Mouse (Mus musculus) 3134 (cell line): Measurements from ENCODE around the gene Ccer2.

ENCODE experiments used
- DNase-seq: peaks from one replicate; pipeline ENCODE4 v3.0.0-alpha.2; 2011; ENCODE audit warnings: low spot score; ENCODE audit not compliant: insufficient read length; ENCODE audit errors: extremely low read depth

The Ccer2 gene

DNA sequence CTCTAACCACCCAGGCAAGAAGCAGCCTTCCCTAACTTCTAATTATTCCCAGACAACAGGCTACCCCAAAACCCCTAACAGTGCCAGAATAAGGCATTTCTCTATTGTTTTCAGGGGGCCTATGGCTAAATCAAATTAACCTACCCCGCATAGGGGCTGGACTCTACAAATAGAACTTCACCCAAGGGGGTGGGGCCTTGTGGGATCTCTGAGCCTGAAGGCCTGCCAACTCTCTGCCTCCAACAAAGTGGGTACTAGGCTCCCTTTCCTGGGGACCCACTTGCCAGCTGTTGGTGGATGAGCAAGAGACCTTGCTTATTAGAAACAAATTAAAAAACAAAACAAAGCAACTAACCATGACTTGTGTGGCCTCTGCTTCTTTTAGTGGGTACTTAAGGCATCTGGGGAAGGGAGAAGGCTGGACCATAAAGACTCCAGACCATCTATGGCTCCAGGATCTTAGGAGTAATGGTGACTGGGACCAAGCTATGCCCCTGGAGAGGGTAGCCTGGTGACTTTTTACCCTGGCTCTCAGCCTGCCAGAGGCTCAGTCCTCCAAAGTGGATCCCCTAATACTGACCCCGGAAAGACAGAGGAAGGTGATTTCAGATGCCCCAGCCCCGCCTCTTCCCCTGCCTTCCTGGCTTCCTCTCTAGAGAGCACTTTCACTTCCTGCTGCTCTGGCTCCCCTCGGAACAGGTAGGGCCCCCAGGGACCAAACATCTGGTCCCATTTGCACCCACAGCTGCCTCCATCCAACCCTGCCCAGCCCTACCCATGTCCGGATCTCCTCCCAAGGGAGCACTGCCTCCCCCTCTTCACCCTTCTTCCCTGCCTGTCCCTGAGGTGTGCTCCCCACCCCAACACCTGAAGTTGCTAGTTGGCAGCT is 32.6 kb downstream of the Ccer2 start, which contains the start of gene Rinl:
Rinl (plus strand) TSS at position 663 of the 889 bp plus-strand sequence.
- no peak for DNase-seq

DNA sequence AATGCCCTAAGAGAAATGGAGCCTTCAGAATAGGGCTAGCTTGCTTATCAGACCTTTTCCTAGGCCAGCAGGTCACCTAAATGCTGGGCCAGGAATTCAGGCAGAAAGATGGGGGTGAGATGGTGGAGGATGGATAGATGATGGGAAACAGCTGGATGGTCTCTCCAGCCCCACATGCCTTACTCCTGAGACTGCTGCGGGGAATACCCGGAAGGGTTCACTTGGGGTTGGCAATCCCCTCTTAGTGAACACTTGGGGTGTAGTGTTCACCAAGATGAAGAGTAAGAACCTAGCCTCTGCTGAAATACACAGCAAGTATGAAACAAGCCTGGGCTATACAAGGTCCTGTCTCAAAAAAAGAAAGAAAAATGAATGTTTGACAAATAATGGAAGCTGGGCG is 33.3 kb downstream of the Ccer2 start:
- no peak for DNase-seq

- DNase-seq, result no peak
Measured at GRCm38 (mm10) chr7:28790066-28790806, 34.3 kb downstream of the Ccer2 start.

- no peak for DNase-seq
Measured at GRCm38 (mm10) chr7:28791706-28792105, 35.7 kb downstream of the Ccer2 start.

GRCm38 (mm10) chr7:28792391-28793185 is 36.6 kb downstream of the Ccer2 start:
- DNase-seq, result no peak

DNA sequence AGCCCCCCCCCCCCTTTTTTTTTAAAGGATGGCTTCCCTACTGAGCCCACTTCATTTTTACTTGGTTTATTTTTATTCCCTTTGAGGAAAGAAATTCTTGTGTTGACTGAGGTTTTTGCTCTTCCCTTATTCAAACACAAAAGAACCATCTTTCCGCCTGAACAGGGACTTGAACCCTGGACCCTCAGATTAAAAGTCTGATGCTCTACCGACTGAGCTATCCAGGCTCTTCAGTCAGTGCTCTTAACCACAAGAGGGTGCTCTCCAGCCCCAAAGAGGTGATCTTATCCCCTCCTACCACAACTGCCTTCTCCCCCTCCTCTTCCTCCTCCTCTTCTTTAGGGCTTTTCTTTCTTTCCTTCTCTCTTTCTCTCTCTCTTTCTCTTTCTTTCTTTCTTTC is 37.9 kb downstream of the Ccer2 start:
- DNase-seq, result no peak

DNA sequence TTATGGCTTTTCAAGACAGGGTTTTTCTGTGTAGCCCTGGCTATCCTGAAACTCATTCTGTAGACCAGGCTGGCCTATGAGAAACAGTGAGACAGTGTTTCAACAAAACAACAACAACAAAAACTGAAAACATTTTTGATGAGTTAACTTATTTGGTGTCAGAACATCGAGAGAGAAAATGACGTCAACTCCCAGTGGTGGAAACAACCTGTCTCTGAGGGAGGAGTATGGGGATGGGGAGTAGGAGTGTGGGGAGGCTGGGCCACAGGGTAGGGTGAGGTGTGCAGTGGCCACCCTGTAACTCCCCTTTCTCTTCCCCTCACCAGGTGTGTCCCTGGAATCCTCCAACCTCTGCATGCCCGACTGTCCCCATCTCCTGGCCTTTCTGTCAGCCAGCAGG is 38.5 kb downstream of the Ccer2 start:
- DNase-seq, result no peak

GRCm38 (mm10) chr7:28795832-28796231 is 39.9 kb downstream of the Ccer2 start:
- no peak for DNase-seq

GRCm38 (mm10) chr7:28796562-28796975 is 40.6 kb downstream of the Ccer2 start:
- DNase-seq, result peak; percentile 72

GRCm38 (mm10) chr7:28799994-28800393 is 44.0 kb downstream of the Ccer2 start:
- no peak for DNase-seq

GRCm38 (mm10) chr7:28801451-28801850 is 45.5 kb downstream of the Ccer2 start:
- peak; percentile 64 for DNase-seq

DNA sequence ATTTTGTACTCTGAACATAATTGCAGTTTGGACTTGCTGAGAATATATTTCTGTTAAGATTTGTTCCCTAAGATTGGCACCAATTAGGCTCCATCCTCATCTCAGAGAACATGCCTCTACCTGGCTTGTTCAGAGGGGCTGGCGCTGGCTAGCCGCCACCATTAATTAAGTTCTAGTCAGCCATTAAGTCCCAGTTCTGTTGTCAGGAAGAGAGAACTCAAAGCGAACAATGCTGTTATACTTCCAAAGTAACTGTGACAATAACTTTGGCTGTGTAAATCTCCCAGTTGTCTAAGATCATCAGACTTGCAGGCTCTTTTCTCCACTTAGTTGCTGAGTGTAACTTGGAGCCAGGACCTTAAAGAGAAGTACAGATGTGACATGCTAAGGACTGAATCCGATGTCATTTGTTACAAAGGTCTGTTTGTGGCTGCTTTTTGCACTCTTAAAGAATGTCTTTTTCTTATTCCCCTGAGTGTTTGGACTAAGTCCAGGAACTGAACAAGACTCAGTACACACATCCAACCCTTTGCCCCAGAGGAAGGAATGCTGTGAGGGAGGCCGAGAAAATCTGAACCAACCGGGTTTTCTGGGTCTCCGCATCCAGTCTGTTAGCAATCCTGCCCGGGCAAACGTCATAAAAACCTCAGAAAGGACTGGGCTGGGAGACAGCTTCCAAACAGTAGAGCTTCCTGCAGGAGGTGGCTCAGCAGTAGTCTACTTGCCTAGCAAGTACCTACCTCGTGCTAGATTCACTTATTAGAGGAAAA is 46.1 kb downstream of the Ccer2 start:
- peak; percentile 55 for DNase-seq

DNA sequence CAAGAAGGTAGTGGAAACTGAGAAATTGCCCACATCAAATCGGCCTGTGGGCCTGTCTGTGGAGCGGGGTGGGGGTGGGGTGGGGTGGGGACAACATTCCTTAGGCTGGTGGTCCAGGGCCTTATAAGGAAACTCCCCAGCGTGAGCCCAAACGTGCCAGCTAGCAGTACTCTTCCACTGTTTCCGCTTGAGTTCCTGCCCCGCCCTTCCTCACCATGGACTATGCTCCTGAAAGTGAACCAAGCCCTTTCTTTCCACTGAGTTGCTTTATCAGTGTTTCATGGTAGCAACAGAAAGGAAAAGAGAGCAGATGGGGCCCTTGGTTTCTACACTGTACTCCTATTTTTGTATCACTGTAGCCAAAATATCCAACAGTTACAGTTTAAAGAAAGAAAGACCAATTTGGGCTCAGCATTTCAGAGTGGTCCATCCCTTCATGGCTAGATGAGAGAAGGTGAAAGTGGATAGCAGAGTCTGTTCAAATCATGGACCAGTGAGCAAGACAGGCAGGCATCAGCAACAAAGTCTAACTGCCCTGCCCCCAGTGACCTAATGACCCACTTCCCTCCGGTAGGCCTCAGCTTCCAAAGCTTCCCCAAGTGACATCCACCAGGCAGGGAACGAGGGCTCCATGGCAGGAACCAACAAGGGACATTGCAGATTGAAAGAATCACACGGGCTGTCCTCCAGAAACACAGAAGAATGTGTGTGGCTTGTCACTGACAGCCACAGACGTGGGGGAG is 47.0 kb downstream of the Ccer2 start:
- DNase-seq, result no peak

DNA sequence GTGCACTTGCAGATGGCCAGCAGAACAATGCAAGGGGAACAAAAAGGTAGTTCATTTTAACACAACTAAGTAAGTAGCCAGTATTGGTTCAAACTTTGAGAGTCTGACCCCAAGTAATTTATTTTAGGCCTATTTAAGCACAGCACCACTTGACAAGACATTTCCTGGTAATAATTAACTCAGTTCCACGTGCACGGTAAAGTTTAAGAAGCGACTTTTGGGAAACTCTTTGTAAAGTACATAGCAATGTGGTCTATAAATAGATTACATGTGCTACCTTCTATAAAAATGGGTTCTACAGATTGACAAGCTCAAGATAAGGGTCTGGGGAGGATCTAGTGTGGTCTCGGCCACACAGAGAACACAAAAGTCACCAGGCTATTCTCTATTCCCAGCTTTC is 47.8 kb downstream of the Ccer2 start:
- no peak for DNase-seq

- no peak for DNase-seq
Measured at GRCm38 (mm10) chr7:28806869-28807268, 50.9 kb downstream of the Ccer2 start.

GRCm38 (mm10) chr7:28807641-28808220 is 51.8 kb downstream of the Ccer2 start:
- DNase-seq, result no peak

DNA sequence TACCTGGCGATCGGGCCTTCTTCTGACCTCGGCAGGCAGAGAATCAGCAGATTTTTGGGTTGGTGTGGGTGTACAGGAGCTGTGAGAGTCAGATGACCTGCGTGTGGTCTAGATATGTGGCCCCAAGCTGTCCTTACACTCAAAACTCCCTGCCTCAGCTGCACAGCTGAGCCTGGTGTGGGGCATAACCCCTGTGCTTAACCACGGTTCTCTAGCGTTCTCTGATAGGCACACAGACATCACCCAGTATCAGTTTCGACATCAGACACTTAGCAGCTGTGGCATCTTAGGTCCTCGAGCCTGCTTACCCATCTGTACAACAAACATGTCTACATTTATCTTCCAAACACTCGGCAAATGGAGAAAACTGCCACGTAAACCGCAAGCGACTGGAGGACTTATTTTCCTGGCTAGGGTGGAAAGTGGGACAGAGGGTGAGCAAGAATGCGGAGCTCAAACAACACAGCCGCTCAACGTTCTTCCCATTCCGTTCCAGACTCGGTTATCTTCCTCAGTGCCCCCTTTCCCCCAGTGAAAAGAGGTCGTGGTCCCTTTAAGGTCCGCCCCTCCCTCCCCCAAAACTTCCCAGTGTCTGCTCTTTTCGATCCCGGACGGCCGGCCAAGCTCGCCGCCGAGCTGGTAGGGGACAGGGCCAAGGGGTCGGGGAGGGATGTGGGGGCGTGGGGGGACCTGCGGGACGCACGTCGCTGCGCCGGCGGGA is 52.4 kb downstream of the Ccer2 start, which contains the start of gene Hnrnpl:
Hnrnpl (plus strand) TSS at position 321 of the 721 bp plus-strand sequence.
- DNase-seq, result no peak
